Mouse (Mus musculus) heart, embryonic 15.5 days (tissue): ENCODE data around the gene Gdf15. TPM values are rescaled to one million over a fixed set of nuclear protein-coding genes. Genes with fewer than 3 reads are reported as not detected.

Experiments
- ATAC-seq: fragments of 200-750 bp; cut with Nextera tagmentation; replicated peaks from 2 replicates; pipeline ENCODE4 v1.8.0; 2017; ENCODE audit warnings: low read depth, moderate TSS enrichment; ENCODE audit not compliant: insufficient number of reproducible peaks, insufficient read depth, low FRiP score
- H3K27ac ChIP-seq: fragments of 300-500 bp; sonication (generic); 2 replicates; pipeline ENCODE4 v1.5.1; 2015; ENCODE audit warnings: mild to moderate bottlenecking, inconsistent platforms
- H3K27me3 ChIP-seq: fragments of 300-500 bp; sonication (generic); 2 replicates; pipeline ENCODE4 v1.6.1; 2015; ENCODE audit warnings: inconsistent platforms
- H3K36me3 ChIP-seq: fragments of 300-500 bp; sonication (generic); 2 replicates; pipeline ENCODE4 v1.6.1; 2015; ENCODE audit warnings: mild to moderate bottlenecking, inconsistent platforms
- H3K4me1 ChIP-seq: fragments of 300-500 bp; sonication (generic); replicated peaks from 2 replicates; pipeline ENCODE4 v1.6.1; 2015; ENCODE audit warnings: inconsistent platforms
- H3K4me2 ChIP-seq: fragments of 300-500 bp; sonication (generic); 2 replicates; pipeline ENCODE4 v1.6.1; 2015; ENCODE audit warnings: inconsistent platforms, mild to moderate bottlenecking, moderate library complexity
- H3K4me3 ChIP-seq: fragments of 300-500 bp; sonication (generic); 2 replicates; pipeline ENCODE4 v1.5.1; 2015; ENCODE audit warnings: mild to moderate bottlenecking, inconsistent platforms
- H3K9ac ChIP-seq: fragments of 300-500 bp; sonication (generic); 2 replicates; pipeline ENCODE4 v1.6.1; 2015; ENCODE audit warnings: mild to moderate bottlenecking, inconsistent platforms
- H3K9me3 ChIP-seq: fragments of 300-500 bp; sonication (generic); replicated peaks from 2 replicates; pipeline ENCODE4 v1.6.1; 2016; ENCODE audit warnings: inconsistent platforms
- WGBS: fragments of 180-500 bp; shearing (Covaris S2); methylation state at CpG from one replicate; pipeline ENCODE4 v1.1.7; 2015; ENCODE audit warnings: mixed read lengths; 5-methylcytosine and 5-hydroxymethylcytosine counted together
- polyA plus RNA-seq: library from polyadenylated mRNA; unstranded; fragments of >200 nt; fragmentation: Nextera tagmentation; extraction: Ambion mirVana; gene quantifications from 2 replicates; pipeline ENCODE4 v1.2.1, GENCODE M21; 2015

Gene Gdf15
- polyA plus RNA-seq, 1 experiment from 2014 or later: 0.89 TPM

DNA sequence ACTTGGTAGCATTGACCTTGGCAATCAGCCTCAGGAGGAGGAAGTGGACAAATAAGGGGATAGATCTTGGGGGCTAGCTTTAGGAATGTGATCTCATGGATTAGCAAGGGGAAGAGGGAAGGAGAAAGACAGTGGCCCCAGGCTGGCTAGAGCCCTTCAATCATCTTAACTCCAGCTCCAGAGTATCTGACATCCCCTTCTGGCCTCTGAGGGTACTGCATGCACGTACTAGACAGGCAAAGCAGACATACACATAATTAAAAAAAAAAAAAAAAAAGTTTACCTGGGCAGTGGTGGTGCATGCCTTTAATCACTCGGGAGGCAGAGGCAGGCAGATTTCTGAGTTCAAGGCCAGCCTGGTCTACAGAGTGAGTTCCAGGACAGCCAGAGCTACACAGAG lies 11.8 kb upstream of the Gdf15 start:
- 89% methylated on average over 2 of the region's 2 CpGs for WGBS
- Histone ChIP-seq H3K4me1 (peaks cover 43% of the 10 kb centered on the region), H3K36me3 (no peaks in the 10 kb centered on the region), H3K4me2 (no peak overlapping the region), H3K27me3 (no peaks in the 10 kb centered on the region), H3K9ac (no peak overlapping the region), H3K27ac (no peak overlapping the region), H3K4me3 (no peak overlapping the region), H3K9me3 (no peaks in the 10 kb centered on the region)
- no peak for ATAC-seq

- WGBS: 70% methylated on average over 3 of the region's 3 CpGs
- no peak overlapping the region for H3K27ac ChIP-seq
These were observed 10.8 kb upstream of the Gdf15 start for GRCm38 (mm10) chr8:70643019-70643418.

GRCm38 (mm10) chr8:70638752-70639151 lies 6.5 kb upstream of the Gdf15 start:
- H3K4me2 ChIP-seq: no peak overlapping the region
- no peak overlapping the region for H3K9ac ChIP-seq
- no peaks in the 10 kb centered on the region for H3K27me3 ChIP-seq
- 52% methylated on average over 9 of the region's 9 CpGs for WGBS
- H3K4me3 ChIP-seq: no peak overlapping the region
- no peak overlapping the region; the same call in 1 of the 2 replicates for H3K27ac ChIP-seq
- H3K9me3 ChIP-seq: no peaks in the 10 kb centered on the region
- H3K4me1 ChIP-seq: peaks cover 30% of the 10 kb centered on the region
- no peaks in the 10 kb centered on the region for H3K36me3 ChIP-seq
- ATAC-seq: no peak

More at GRCm38 (mm10) chr8:70643019-70643418, 10.8 kb upstream of the Gdf15 start:
- H3K4me1 ChIP-seq: peaks cover 41% of the 10 kb centered on the region
- no peak overlapping the region for H3K4me3 ChIP-seq
- no peaks in the 10 kb centered on the region for H3K36me3 ChIP-seq
- no peaks in the 10 kb centered on the region for H3K27me3 ChIP-seq
- no peak overlapping the region for H3K4me2 ChIP-seq
- H3K9ac ChIP-seq: no peak overlapping the region
- no peak for ATAC-seq
- no peaks in the 10 kb centered on the region for H3K9me3 ChIP-seq

GRCm38 (mm10) chr8:70636838-70637237 lies 4.6 kb upstream of the Gdf15 start:
- Histone ChIP-seq H3K4me3 (no peak overlapping the region), H3K4me2 (no peak overlapping the region), H3K4me1 (peaks cover 41% of the 10 kb centered on the region), H3K9me3 (no peaks in the 10 kb centered on the region), H3K27ac (no peak overlapping the region), H3K36me3 (no peaks in the 10 kb centered on the region), H3K27me3 (no peaks in the 10 kb centered on the region), H3K9ac (no peak overlapping the region)
- 60% methylated on average over 8 of the region's 8 CpGs for WGBS
- no peak for ATAC-seq

GRCm38 (mm10) chr8:70635527-70635926 lies 3.3 kb upstream of the Gdf15 start:
- Histone ChIP-seq H3K4me1 (peaks cover 54% of the 10 kb centered on the region), H3K9me3 (no peaks in the 10 kb centered on the region), H3K4me3 (no peak overlapping the region), H3K4me2 (no peak overlapping the region), H3K27me3 (no peaks in the 10 kb centered on the region), H3K36me3 (no peaks in the 10 kb centered on the region), H3K9ac (no peak overlapping the region), H3K27ac (0 out of 2 replicates have a peak overlapping the region, but pooled peaks have one; percentile 1)
- WGBS: 80% methylated on average over 6 of the region's 6 CpGs
- ATAC-seq: no peak

- H3K36me3 ChIP-seq: no peaks in the 10 kb centered on the region
- H3K4me1 ChIP-seq: peaks cover 61% of the 10 kb centered on the region
- no peaks in the 10 kb centered on the region for H3K9me3 ChIP-seq
- no peak overlapping the region for H3K4me2 ChIP-seq
- ATAC-seq: no peak
- no peak overlapping the region for H3K4me3 ChIP-seq
- no peak overlapping the region for H3K9ac ChIP-seq
- 23% methylated on average over 6 of the region's 6 CpGs for WGBS
- no peaks in the 10 kb centered on the region for H3K27me3 ChIP-seq
- peak overlapping the region; percentile 64 for H3K27ac ChIP-seq
These were observed 1.8 kb upstream of the Gdf15 start for GRCm38 (mm10) chr8:70634066-70634465.

DNA sequence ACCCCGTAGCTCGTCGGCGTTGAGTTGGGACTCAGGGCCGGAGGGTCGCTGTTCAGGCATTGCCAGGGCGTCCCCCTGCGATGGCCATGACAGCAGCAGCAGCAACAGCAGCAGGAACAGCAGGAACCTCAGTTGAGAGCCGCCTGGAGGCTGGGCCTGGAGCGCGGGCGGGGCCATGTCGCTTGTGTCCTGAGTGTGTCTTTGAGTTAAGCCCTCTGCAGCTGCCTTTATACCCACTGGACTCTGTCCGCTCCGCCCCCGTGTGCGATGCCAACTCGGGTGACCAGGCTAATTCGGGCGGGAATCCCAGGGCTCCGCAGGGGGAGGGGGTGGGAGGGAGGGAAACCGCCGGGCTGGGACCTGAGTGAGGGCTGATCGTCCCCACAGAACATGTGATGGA lies 820 bp downstream of the Gdf15 start:
- Histone ChIP-seq H3K9ac (no peak overlapping the region), H3K27ac (peak overlapping the region; percentile 73), H3K9me3 (no peaks in the 10 kb centered on the region), H3K4me1 (peaks cover 48% of the 10 kb centered on the region), H3K27me3 (no peaks in the 10 kb centered on the region), H3K4me2 (peak overlapping the region; percentile 66), H3K4me3 (peak overlapping the region; percentile 53), H3K36me3 (no peaks in the 10 kb centered on the region)
- 11% methylated on average over 24 of the region's 24 CpGs for WGBS
- ATAC-seq: no peak; the same call in 1 of the 2 replicates

DNA sequence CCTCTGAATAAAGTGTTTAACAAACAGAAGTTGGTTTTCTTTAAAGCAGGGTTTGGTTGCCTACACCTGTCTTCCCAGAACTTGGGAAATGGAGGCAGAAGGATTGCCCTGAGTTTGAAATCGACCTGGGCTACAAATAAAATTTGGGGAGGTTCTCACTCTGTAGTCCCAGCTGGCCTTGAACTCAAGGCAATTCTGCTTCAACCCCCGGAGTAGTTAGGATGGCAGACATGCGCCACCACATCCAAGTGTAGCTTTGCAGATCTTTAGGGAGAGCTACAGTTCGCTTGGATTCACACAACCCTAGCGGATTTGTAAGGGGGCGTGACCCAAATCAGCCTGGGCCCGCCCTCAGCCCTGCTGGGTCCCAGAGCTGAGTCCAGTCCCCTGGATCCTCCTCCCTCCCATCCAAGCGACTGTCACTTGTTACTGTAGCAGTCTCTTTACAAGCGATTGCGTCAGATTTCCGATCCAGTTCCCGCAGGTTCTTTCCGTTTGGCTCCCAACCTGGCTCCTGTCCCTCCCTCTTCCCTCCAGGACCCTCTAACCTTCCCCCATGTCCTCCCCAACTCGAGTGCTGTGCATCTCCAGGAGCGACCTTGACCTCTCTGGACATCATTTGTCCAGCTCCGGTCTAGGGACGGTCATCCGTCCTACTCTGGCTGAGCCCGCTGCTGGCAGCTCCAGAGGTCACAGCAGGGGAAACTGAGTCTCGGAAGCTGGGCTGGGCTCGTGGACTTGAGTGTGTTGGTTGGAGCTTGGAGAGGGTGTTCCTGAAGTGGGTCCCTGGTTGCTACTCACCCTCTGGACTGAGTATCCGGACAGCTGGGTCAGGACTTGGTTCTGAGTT lies 1.5 kb downstream of the Gdf15 start:
- Histone ChIP-seq H3K4me1 (peaks cover 48% of the 10 kb centered on the region), H3K36me3 (no peaks in the 10 kb centered on the region), H3K4me3 (peak overlapping the region; percentile 53), H3K9me3 (no peaks in the 10 kb centered on the region), H3K9ac (peak overlapping the region; percentile 5; the same call in 1 of the 2 replicates), H3K27ac (peak overlapping the region; percentile 73), H3K4me2 (peak overlapping the region; percentile 66), H3K27me3 (no peaks in the 10 kb centered on the region)
- WGBS: 16% methylated on average over 22 of the region's 22 CpGs
- peak; percentile 21; the same call in 1 of the 2 replicates for ATAC-seq

GRCm38 (mm10) chr8:70629574-70630531 lies 2.4 kb downstream of the Gdf15 start:
- Histone ChIP-seq H3K27ac (peak overlapping the region; percentile 73), H3K4me3 (peak overlapping the region; percentile 53), H3K4me2 (peak overlapping the region; percentile 66), H3K9ac (peak overlapping the region; percentile 58), H3K36me3 (no peaks in the 10 kb centered on the region), H3K9me3 (no peaks in the 10 kb centered on the region), H3K4me1 (peaks cover 50% of the 10 kb centered on the region), H3K27me3 (no peaks in the 10 kb centered on the region)
- WGBS: 2% methylated on average over 60 of the region's 60 CpGs
- peak; percentile 83 for ATAC-seq

DNA sequence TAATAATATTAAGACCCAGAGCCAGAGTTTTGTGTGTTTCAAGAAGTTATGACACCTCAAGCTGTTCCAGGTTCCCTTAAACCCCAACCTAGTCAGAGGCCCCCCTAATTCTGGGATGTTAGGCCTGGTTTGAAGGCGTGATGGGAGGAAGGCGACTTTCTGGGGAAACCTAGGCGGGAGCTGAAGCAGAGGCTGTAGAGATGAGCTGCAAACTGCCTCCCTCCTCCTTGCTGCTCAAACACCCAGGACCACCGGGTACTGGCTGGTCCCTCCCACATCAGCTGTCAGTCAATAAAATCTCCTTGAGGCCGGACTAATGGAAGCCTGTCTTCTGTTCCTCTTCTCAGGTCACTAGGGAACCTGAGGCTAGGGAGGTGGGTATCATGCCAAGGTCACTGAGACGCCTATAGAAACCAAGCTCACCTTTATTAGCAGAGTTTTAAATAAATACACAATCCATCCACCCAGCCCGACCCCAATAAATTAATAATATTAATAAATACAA lies 3.2 kb downstream of the Gdf15 start:
- H3K27me3 ChIP-seq: no peaks in the 10 kb centered on the region
- H3K4me2 ChIP-seq: peak overlapping the region; percentile 66
- H3K9ac ChIP-seq: peak overlapping the region; percentile 58
- peak overlapping the region; percentile 53 for H3K4me3 ChIP-seq
- no peak for ATAC-seq
- H3K27ac ChIP-seq: peak overlapping the region; percentile 73
- H3K36me3 ChIP-seq: no peaks in the 10 kb centered on the region
- H3K4me1 ChIP-seq: peaks cover 42% of the 10 kb centered on the region
- H3K9me3 ChIP-seq: no peaks in the 10 kb centered on the region
- WGBS: 54% methylated on average over 7 of the region's 7 CpGs

GRCm38 (mm10) chr8:70627041-70627440 lies 5.2 kb downstream of the Gdf15 start:
- Histone ChIP-seq H3K27me3 (peaks cover 4% of the 10 kb centered on the region), H3K36me3 (no peaks in the 10 kb centered on the region), H3K9me3 (no peaks in the 10 kb centered on the region), H3K27ac (no peak overlapping the region), H3K9ac (no peak overlapping the region), H3K4me3 (no peak overlapping the region), H3K4me2 (no peak overlapping the region), H3K4me1 (peaks cover 30% of the 10 kb centered on the region)
- ATAC-seq: no peak
- 76% methylated on average over 5 of the region's 5 CpGs for WGBS
